Mouse (Mus musculus) CD8-positive naive resting alpha-beta T cell, adult 2 months (primary cell): ENCODE data around the gene Mindy4b-ps.

Experiments used
- DNase-seq, 2 experiments: peaks; one replicate each; pipeline ENCODE4 v3.0.0; 2022; ENCODE audit warnings: low read depth in 2 of 2, low spot score in 2 of 2

The Mindy4b-ps gene

DNA sequence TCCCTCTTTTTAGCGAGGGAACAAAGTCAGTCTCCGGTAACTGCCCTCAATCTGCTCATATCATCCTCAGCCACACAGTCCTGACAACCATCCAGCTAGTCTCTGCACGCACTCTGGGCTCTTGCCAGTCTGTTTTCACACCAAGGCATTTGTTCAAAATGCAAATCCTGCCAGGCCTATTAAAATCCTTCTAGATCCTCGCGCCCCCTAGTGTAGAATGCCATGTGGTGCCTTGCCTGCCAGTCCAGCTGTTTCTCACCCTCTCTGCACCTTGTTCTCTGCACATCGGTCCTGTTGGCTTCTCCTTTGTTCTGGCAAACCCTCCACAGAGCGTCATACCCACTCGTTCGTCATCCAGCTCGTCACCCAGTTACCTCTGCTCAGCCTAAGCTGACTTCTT is 36.2 kb downstream of the Mindy4b-ps start:
- DNase-seq = peak in 1 of 2 experiments; percentile 9

DNA sequence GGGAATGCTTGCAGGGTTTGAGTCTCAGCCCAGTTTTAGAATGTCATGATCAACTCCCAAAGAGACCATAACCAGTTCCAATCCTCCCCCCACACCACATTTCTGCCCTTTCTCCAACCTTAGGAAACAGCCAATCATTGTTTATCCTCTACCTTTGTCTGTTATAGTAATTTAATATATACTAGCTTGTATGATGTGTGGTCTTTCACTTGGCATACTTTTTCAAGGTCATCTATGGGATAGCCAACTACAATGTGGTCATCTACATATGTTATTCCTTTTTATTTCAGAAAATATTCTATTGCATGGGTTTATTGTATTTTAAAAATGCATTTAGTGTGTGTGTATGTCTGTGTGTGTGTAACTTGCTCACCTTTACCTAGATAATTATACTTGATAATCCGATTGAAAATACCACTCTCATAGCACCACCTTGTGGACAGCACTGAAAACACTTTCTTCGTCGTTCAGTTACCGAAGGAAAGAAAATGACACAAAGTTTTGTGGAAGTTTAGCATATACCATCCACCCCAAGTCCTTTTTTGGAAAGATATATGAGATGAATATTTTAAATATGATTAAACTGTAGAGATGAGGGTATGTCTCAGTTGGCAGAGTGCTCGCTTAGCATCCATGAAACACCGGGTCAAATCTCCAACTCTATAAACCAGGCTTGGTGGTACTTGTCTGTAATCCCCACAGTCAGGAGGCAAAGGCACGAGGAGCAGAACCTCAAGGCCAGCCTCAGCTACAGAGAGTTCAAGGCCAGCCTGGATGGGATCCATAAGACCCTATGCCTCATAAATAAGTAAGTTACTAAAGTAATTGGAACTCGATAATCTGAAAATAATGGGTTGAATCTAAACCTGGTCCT is 37.7 kb downstream of the Mindy4b-ps start:
- DNase-seq = peak in 1 of 2 experiments; percentile 13

DNA sequence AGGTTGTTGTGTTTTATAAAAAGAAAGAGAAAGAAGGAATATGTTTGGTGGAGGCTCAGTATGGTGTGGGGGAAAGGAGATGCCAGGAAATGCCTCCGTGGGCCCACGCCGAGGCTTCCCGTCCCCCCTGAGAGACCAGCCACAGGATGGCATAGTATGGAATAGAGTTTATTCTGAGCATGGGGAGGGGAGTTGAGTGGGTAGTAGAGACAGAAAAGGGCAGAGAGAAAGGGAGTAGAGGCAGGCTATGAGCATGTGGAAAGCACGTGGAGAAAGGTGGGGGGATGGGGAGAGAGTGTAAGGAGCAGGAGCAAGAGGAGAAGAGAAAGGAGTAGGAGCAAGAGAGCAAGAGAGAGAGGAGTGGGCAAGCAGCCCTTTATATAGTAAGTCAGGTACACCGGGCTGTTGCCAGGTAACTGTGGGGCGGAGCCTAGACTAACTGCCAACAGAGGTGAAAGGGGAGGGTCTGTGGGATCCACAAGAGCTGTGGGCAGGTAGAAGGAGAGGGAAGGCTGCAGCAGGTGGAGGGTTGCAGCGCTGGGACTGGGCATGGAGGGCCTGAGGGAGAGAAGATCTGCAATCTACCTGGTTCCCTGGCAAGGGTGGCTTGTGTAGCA is 38.4 kb downstream of the Mindy4b-ps start:
- no peak for DNase-seq

DNA sequence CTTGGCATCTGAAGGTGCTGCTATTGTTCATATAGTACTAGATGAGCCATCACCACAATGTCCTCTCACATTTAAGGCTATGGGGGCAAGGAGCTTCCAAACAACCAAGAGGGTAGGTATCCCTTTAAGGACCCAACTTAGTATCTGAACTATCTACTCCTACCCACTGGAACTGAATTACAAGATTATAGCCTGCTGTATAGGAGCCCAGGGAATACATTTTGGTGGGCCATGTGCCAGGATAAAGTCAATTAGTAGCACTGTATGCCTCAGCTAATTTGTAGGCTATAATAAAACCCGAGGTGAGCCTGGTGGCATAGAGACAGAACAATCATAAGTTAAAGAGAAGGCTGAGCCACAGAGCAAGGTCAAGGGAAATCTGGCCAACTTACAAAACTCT is 65.7 kb downstream of the Mindy4b-ps start:
- DNase-seq = no peak

DNA sequence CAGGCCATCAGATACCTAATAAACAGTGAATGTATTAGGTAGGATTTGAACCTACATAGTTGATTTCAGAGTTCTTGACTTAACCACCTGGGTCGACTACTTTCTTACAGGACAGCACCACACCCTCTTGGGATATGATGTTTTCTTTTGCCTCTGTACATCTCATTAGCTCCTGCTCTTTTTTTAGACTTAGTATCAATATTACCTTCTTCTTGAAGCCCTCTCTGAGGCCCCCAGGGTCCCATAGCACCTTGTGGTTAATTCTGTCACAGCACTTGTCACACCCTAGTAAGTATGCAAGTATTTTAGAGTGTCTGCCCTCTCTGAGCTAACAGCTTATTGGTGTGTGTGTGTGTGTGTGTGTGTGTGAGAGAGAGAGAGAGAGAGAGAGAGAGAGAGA is 66.3 kb downstream of the Mindy4b-ps start:
- no peak for DNase-seq

DNA sequence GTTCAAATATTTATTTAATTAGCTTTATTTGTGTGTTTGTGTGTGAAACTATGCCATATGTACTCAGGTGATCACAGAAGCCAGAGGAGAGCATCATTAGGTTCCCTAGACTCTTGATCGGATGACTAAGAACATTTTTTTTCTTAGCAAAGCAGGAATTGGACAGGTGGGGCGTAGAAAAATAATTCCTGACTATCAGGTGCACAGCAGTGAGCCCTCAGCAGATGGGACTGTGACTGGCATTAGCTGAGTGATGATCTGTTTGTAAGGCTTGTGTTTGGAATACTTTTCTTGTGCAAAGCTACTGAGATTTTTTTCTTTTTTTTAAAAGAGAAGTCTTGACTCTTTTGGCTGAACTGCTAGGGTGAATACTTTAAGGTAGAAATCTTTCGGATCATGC is 67.8 kb downstream of the Mindy4b-ps start:
- no peak for DNase-seq

DNA sequence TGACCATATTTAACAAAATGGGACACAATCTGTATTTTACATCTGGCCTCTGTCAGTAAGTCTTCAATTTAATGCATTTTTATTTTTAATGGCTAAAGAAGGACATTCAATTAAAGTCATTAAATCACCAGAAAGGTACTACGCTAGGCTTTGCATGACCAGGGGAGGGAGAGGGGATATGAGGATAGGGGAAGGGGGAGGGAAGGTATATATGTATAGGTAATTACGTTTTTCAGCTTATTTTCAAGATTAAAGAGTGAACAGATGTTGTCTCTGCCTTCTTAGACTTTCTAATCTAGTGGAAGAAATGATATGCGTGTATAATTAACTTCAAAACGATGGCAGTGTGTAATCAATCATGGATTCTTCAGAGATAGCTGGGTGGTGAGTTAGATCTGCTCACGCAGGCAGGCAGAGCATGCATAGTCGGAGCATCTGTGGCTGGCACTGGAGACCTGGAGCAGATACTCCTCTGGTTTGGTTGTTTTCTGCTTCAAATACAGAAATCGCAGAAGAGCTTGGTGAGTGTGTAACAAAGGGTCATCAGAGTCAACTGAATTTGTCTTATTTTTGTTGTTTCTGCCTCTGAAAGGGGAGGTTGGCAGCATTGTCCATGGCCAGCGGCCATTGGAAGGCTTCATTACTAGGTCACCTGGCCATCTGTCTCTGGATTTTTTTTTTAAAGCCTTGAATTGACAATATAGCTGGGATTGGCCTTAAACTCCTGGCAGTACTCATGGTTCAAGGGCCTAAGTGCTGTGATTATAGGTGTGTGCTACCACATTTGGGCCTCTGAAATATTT is 70.1 kb downstream of the Mindy4b-ps start:
- no peak for DNase-seq

DNA sequence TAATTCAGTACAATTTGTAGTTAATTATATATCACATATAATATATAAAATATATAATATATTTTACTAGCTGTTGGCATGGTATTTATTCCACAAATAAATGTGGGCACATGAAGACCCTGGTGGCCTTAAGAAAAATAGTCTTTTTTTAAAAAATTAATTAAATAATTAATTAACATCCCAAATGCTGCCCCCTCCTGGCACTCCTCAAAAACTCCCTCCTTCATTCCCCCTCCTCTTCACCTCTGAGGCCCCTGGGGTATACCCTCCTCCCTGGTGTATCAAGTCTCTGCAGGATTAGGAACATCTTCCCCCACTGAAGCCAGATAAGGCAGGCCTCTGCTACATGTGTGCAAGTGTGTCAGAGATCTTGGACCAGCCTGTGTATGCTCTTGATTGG is 73.4 kb downstream of the Mindy4b-ps start:
- DNase-seq = no peak

DNA sequence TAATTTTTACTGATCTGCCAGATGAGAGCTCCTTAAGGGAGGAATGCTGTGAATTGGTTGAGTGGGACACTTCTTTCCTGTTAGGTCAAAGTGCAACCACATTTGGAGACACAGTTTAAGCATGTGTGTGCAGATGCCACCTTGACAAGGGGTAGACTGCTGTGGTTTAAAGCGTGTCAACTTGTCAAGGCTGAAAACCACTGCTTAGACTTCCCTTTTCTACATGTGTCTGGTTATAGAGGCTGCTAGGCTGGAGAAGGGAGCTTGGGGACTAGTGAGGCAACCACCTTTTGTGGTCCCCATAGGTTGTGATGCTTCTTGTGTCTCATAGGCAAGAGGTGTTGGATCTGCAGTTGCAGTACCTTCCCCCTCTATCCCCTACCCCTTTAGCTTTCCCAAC is 74.2 kb downstream of the Mindy4b-ps start:
- no peak for DNase-seq

DNA sequence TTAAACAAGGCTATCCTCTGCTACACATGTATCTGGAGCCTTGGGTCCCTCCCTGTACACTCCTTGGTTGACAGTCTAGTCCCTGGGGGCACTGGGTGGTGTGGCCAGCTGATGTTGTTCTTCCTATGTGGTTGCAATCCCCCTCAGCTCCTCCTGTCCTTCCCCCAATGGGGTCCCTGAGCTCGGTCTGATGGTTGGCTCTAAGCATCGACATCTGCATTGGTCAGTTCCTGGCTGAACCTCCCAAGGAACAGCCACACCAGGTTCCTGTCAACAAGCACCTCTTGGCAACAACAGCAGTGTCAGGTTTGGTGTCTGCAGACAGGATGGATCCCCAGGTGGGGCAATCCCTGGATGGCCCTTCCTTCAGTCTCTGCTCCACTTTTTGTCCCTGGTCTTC is 82.6 kb downstream of the Mindy4b-ps start:
- no peak for DNase-seq
